Mouse (Mus musculus): ENCODE data around the gene Chit1.

- TF ChIP-seq FLI1 (IDR thresholded peaks at IDR 0.05; ENCODE audit: low read length) (no peak), GATA1 (IDR thresholded peaks at IDR 0.05; ENCODE audit: borderline replicate concordance, low read length) (no peak)
Observed at GRCm38 (mm10) chr1:134188989-134189729, 78.1 kb downstream of the Chit1 start.
